Mouse (Mus musculus): ENCODE results near the gene Zfp595. TPM values are rescaled to one million over a fixed set of nuclear protein-coding genes. Genes with fewer than 3 reads are reported as not detected.

The Zfp595 gene
- 24.2 TPM for polyA plus RNA-seq (2015; fragmentation: Illumina TruSeq; extraction: RNeasy Lipid Tissue Mini Kit (QIAGEN cat#74804); ENCODE audit: insufficient read depth, low replicate concordance)

DNA sequence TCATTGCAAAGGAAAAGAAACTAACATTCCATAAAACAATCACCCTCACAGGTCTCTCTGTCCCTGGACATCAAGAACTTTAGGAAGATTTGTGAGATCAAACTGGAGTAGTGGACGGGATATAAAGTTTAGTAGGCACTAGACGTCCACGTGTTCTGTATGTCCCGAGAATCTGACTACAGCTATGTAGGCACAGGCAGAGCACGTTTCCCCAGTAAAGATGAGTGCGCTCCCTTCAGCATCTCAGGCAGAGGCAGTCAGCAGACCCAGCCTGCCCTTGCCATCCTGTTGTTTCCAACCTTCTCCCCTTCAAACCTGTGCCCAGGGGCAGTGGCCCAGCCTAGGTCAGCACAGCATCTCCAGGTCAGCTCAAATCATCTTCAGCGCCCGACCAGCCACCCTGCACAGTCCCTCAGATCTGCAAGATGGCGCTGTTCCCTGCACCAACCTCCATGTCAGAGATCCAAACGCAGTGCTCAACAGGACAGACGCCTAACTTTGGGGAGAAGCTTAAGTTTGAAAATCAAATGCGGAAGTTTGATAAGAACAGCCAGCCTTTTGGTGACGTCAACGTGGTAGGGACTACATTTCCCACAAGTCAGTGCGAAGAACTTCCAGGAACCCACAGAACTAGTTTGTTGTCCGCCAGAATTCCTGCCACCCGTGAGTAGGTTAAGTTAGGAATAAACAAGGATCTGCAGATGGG, at the start of gene Zfp595:
TSS of gene Zfp595 (minus strand) at position 552 of the 706 bp plus-strand sequence.

DNA sequence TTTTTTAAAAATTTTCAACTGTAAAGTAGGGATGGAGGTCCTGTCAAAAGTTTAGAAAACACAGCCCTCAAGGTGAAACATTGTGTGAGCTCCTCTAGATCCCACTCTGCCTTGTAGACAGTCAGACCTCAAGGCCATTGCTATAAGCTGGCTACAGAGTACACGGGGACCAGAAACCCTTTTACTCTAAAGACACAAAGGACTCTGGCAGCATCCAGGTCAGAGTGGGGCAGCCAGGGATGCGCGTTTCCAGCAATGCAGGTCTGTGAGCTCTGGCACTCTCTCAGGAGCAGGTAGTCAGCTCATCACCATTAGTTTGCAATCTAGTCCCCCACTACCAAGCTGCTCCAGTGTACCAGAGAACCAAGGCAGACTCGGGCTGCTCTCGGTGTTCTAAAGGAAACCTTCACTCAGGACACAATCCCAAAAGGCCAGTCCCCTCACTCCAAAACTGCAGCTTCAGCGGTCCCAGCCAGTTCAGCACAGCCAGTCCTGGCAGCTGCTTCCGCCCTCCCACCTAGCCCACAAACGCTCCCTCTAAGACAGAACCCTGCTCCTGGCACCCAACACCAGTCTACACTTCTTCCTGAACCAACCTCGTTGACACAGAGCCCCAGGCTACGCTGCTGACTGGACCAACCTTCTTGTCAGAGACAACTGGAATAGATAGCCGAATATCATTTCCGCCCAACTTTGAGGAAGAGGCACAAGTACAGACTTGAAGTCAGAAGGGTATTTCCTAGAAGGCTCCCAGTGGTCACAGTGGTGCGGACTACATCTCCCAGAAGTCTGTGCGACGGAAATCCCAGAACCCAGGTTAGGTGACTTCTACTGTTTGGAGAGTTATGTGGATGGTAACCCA, 42.9 kb upstream of the Zfp595 start, which contains the start of the genes Gm28041 and Zfp456:
TSS of gene Gm28041 (minus strand) at position 684 of the 862 bp plus-strand sequence.
TSS of gene Zfp456 (minus strand) at position 761 of the 862 bp plus-strand sequence.

DNA sequence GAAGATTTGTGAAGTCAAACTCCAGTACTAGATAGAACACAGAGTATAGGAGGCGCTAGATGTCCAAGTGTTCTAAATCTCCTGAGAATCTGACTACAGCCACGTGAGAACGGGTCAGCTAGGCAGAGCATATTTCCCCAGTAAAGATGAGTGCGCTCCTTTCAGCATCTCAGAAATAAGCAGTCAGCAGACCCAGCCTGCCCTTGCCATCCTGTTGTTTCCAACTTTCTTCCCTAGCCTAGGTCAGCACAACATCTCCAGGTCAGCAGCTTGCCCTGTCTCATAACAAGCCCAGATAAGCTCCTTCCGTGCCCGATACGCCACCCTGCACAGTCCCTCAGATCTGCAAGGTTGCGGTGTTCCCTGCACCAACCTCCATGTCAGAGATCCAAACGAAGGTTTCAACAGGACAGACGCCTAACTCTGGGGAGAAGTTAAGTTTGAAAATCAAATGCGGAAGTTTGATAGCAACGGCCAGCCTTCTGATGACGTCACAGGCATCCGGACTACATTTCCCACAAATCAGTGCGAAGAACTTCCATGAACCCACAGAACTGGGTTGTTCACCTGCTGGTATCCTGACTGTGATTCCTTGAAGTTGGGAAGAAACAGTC, 27.9 kb upstream of the Zfp595 start, which contains the start of the genes Gm28044 and Zfp953:
TSS of gene Gm28044 (minus strand) at position 406 of the 614 bp plus-strand sequence.
TSS of gene Zfp953 (minus strand) at position 475 of the 614 bp plus-strand sequence.

DNA sequence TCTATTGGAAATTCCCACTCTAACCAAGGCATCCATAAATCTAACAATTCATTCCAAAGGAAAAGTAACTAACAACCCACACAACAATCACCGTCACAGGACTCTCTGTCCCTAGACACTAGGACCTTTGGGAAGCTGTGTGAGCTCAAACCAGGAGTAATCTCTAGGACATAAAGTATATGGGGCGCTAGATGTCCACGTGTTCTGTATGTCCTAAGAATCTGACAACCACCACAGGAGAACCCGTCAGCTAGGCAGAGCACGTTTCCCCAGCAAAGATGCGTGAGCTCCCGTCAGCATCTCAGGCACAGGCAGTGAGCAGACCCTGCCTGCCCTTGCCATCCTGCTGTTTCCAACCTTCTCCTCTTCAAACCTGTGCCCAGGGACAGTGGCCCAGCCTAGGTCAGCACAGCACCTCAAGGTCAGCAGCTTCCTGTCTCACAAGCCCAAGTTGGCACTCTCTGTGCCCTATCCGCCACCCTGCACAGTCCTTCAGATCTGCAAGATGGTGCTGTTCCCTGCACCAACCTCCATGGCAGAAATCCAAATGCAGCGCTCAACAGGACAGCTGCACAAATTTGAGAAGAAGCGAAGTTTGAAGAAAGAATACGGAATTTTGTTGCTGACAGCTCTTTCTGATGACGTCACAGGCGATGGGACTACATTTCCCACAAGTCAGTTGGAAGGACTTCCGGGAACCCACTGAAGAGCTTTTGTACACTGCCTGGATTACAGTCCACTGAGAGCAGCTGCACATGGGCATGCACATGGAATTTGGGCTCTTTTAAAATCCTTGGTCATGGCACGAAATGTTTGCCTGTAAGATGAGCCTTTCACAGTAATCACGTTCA, 26.3 kb downstream of the Zfp595 start, which contains the start of gene Zfp457:
TSS of gene Zfp457 (minus strand) at position 664 of the 851 bp plus-strand sequence.

DNA sequence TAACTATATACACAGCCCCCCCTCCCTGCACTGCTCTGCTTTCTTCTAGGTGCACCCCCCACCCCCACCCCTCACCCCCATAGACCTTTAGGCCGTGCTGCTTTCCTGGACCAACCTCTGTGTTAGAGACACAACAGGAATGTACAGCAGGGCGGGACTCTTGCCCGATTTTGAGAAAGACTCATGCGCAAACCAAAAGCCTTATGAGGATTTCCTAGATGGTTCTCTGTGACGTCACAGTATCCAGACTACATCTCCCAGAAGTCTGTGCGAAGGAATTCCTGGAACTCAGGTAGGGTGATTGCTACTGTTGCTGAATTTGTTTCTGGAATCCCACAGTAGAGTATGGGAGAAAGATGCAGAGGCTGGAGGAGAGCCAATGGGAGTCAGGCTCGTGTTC, 54.1 kb downstream of the Zfp595 start, which contains the start of gene Zfp458:
TSS of gene Zfp458 (minus strand) at position 153 of the 400 bp plus-strand sequence.

Other genes with a start within 250 kb of the Zfp595 start
- gene Zfp708, start 234.6 kb downstream of the Zfp595 start, polyA plus RNA-seq (2015; fragmentation: Illumina TruSeq; extraction: RNeasy Lipid Tissue Mini Kit (QIAGEN cat#74804); ENCODE audit: insufficient read depth, low replicate concordance): 4.0 TPM
- 6.7 TPM for gene Gm28557, start 224.0 kb downstream of the Zfp595 start, polyA plus RNA-seq (2015; fragmentation: Illumina TruSeq; extraction: RNeasy Lipid Tissue Mini Kit (QIAGEN cat#74804); ENCODE audit: insufficient read depth, low replicate concordance)
- gene Rslcan18, start 216.3 kb downstream of the Zfp595 start, polyA plus RNA-seq (2015; fragmentation: Illumina TruSeq; extraction: RNeasy Lipid Tissue Mini Kit (QIAGEN cat#74804); ENCODE audit: insufficient read depth, low replicate concordance): 1.2 TPM
- gene Zfp759, start 210.9 kb downstream of the Zfp595 start, polyA plus RNA-seq (2015; fragmentation: Illumina TruSeq; extraction: RNeasy Lipid Tissue Mini Kit (QIAGEN cat#74804); ENCODE audit: insufficient read depth, low replicate concordance): 5.9 TPM
- 31.5 TPM for gene Rsl1, start 159.4 kb downstream of the Zfp595 start, polyA plus RNA-seq (2015; fragmentation: Illumina TruSeq; extraction: RNeasy Lipid Tissue Mini Kit (QIAGEN cat#74804); ENCODE audit: insufficient read depth, low replicate concordance)
- 7.7 TPM for gene Zfp455, start 138.1 kb downstream of the Zfp595 start, polyA plus RNA-seq (2015; fragmentation: Illumina TruSeq; extraction: RNeasy Lipid Tissue Mini Kit (QIAGEN cat#74804); ENCODE audit: insufficient read depth, low replicate concordance)
- 6.9 TPM for gene Zfp458, start 54.1 kb downstream of the Zfp595 start, polyA plus RNA-seq (2015; fragmentation: Illumina TruSeq; extraction: RNeasy Lipid Tissue Mini Kit (QIAGEN cat#74804); ENCODE audit: insufficient read depth, low replicate concordance)
- gene Zfp457, start 26.1 kb downstream of the Zfp595 start, polyA plus RNA-seq (2015; fragmentation: Illumina TruSeq; extraction: RNeasy Lipid Tissue Mini Kit (QIAGEN cat#74804); ENCODE audit: insufficient read depth, low replicate concordance): 1.8 TPM
- 3.4 TPM for gene Gm28044, start 28.0 kb upstream of the Zfp595 start, polyA plus RNA-seq (2015; fragmentation: Illumina TruSeq; extraction: RNeasy Lipid Tissue Mini Kit (QIAGEN cat#74804); ENCODE audit: insufficient read depth, low replicate concordance)
- 14.9 TPM for gene Zfp953, start 28.0 kb upstream of the Zfp595 start, polyA plus RNA-seq (2015; fragmentation: Illumina TruSeq; extraction: RNeasy Lipid Tissue Mini Kit (QIAGEN cat#74804); ENCODE audit: insufficient read depth, low replicate concordance)
- gene Gm28041, start 43.2 kb upstream of the Zfp595 start, polyA plus RNA-seq (2015; fragmentation: Illumina TruSeq; extraction: RNeasy Lipid Tissue Mini Kit (QIAGEN cat#74804); ENCODE audit: insufficient read depth, low replicate concordance): 2.8 TPM
- gene Zfp456, start 43.2 kb upstream of the Zfp595 start, polyA plus RNA-seq (2015; fragmentation: Illumina TruSeq; extraction: RNeasy Lipid Tissue Mini Kit (QIAGEN cat#74804); ENCODE audit: insufficient read depth, low replicate concordance): 12.7 TPM
- 37.0 TPM for gene Zfp429, start 67.2 kb upstream of the Zfp595 start, polyA plus RNA-seq (2015; fragmentation: Illumina TruSeq; extraction: RNeasy Lipid Tissue Mini Kit (QIAGEN cat#74804); ENCODE audit: insufficient read depth, low replicate concordance)
- gene Zfp459, start 88.8 kb upstream of the Zfp595 start, polyA plus RNA-seq (2015; fragmentation: Illumina TruSeq; extraction: RNeasy Lipid Tissue Mini Kit (QIAGEN cat#74804); ENCODE audit: insufficient read depth, low replicate concordance): 5.2 TPM
- 22.7 TPM for gene Zfp874a, start 119.1 kb upstream of the Zfp595 start, polyA plus RNA-seq (2015; fragmentation: Illumina TruSeq; extraction: RNeasy Lipid Tissue Mini Kit (QIAGEN cat#74804); ENCODE audit: insufficient read depth, low replicate concordance)
- gene Zfp874b, start 151.7 kb upstream of the Zfp595 start, polyA plus RNA-seq (2015; fragmentation: Illumina TruSeq; extraction: RNeasy Lipid Tissue Mini Kit (QIAGEN cat#74804); ENCODE audit: insufficient read depth, low replicate concordance): 32.3 TPM
- 21.0 TPM for gene Zfp58, start 168.0 kb upstream of the Zfp595 start, polyA plus RNA-seq (2015; fragmentation: Illumina TruSeq; extraction: RNeasy Lipid Tissue Mini Kit (QIAGEN cat#74804); ENCODE audit: insufficient read depth, low replicate concordance)
- 0.33 TPM for gene Gm26965, start 193.6 kb upstream of the Zfp595 start, polyA plus RNA-seq (2015; fragmentation: Illumina TruSeq; extraction: RNeasy Lipid Tissue Mini Kit (QIAGEN cat#74804); ENCODE audit: insufficient read depth, low replicate concordance)
- gene Zfp87, start 193.6 kb upstream of the Zfp595 start, polyA plus RNA-seq (2015; fragmentation: Illumina TruSeq; extraction: RNeasy Lipid Tissue Mini Kit (QIAGEN cat#74804); ENCODE audit: insufficient read depth, low replicate concordance): 32.9 TPM
- gene Zfp748, start 221.3 kb upstream of the Zfp595 start, polyA plus RNA-seq (2015; fragmentation: Illumina TruSeq; extraction: RNeasy Lipid Tissue Mini Kit (QIAGEN cat#74804); ENCODE audit: insufficient read depth, low replicate concordance): 17.4 TPM

Measured in spleen, adult 10 weeks (tissue).